Mouse (Mus musculus): Measurements from ENCODE around the gene Lce3d. TPM values are rescaled to one million over a fixed set of nuclear protein-coding genes. Genes with fewer than 3 reads are reported as not detected.

The Lce3d gene
- polyA plus RNA-seq (2015; fragmentation: Nextera tagmentation; extraction: Ambion mirVana): not detected in 2 replicates

DNA sequence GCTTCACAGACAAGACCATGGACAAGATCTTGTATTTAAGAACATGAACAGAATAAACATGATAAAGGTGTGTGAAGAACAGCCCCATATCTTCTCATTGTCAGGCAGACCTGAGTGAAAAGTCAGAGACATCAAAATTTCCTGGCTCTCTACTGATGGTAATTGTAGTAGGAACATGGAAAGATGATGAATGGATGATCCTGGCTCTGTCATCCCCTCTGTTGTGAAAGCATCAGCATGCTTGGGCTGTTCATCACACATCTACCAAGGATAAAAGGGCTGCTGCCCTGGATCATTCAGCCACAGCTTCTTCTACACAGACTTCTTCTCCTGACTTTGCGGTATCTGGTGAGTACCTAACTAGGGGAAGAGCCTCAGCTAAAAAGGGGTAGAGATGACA is at the start of gene Lce3d:
Gene Lce3d (plus strand): TSS at position 301 of the 400 bp plus-strand sequence.
- no peaks in the 10 kb centered on the region for H3K27me3 ChIP-seq
- no peak within 1 kb of the TSS for H3K4me2 ChIP-seq (replicated peaks)
- no peak for ATAC-seq
- no peak within 1 kb of the TSS for H3K9ac ChIP-seq (replicated peaks)
- WGBS: 100% methylated on average over 1 of the region's 1 CpGs
- no peak within 1 kb of the TSS for H3K4me3 ChIP-seq (replicated peaks)
- H3K27ac ChIP-seq: no peak within 1 kb of the TSS
- no peaks in the 10 kb centered on the region for H3K36me3 ChIP-seq
- H3K9me3 ChIP-seq: no peaks in the 10 kb centered on the region
- H3K4me1 ChIP-seq (replicated peaks): no peaks in the 10 kb centered on the region

DNA sequence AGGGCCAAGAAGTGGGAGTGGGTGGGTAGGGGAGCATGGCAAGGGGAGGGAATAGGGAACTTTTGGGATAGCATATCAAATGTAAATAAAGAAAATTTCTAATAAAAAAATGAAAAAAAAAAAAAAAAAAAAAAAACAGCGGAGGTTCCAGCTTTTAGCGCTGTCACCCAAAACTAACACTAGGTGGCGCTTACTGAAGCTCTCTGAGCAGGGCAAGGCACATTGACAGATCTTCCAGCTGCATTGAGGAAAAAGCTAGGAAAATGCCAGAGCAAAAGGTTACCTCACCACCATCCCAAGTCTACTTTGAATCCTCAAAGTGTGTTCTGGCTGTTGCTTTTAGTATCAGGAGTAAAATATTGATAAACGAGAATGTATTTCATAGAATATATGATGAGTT is 49.6 kb upstream of the Lce3d start:
- H3K27me3 ChIP-seq: no peaks in the 10 kb centered on the region
- no peaks in the 10 kb centered on the region for H3K4me1 ChIP-seq (replicated peaks)
- H3K9me3 ChIP-seq: no peaks in the 10 kb centered on the region
- WGBS: 21% methylated on average over 3 of the region's 4 CpGs
- ATAC-seq: peak; percentile 70
- H3K27ac ChIP-seq: no peak overlapping the region
- no peaks in the 10 kb centered on the region for H3K36me3 ChIP-seq
- H3K9ac ChIP-seq (replicated peaks): no peak overlapping the region
- no peak overlapping the region for H3K4me2 ChIP-seq (replicated peaks)
- H3K4me3 ChIP-seq (replicated peaks): no peak overlapping the region

GRCm38 (mm10) chr3:92920364-92920763 is 36.8 kb upstream of the Lce3d start:
- Histone ChIP-seq H3K36me3 (no peaks in the 10 kb centered on the region), H3K9me3 (no peaks in the 10 kb centered on the region), H3K4me2 (replicated peaks) (no peak overlapping the region), H3K4me3 (replicated peaks) (no peak overlapping the region), H3K27ac (no peak overlapping the region), H3K4me1 (replicated peaks) (no peaks in the 10 kb centered on the region), H3K9ac (replicated peaks) (no peak overlapping the region), H3K27me3 (no peaks in the 10 kb centered on the region)
- no peak for ATAC-seq
- 64% methylated on average over 4 of the region's 4 CpGs for WGBS

- H3K27ac ChIP-seq: no peak within 1 kb of the TSS
- 81% methylated on average over 2 of the region's 2 CpGs for WGBS
- H3K9me3 ChIP-seq: no peaks in the 10 kb centered on the region
- no peak within 1 kb of the TSS for H3K4me3 ChIP-seq (replicated peaks)
- no peaks in the 10 kb centered on the region for H3K4me1 ChIP-seq (replicated peaks)
- H3K36me3 ChIP-seq: no peaks in the 10 kb centered on the region
- no peaks in the 10 kb centered on the region for H3K27me3 ChIP-seq
- no peak within 1 kb of the TSS for H3K9ac ChIP-seq (replicated peaks)
- no peak for ATAC-seq
- no peak within 1 kb of the TSS for H3K4me2 ChIP-seq (replicated peaks)
Measured at GRCm38 (mm10) chr3:92926130-92926529, 31.1 kb upstream of the Lce3d start, which contains the start of gene Lce3a. Gene Lce3a, minus strand, starts transcription at chr3:92926230.

DNA sequence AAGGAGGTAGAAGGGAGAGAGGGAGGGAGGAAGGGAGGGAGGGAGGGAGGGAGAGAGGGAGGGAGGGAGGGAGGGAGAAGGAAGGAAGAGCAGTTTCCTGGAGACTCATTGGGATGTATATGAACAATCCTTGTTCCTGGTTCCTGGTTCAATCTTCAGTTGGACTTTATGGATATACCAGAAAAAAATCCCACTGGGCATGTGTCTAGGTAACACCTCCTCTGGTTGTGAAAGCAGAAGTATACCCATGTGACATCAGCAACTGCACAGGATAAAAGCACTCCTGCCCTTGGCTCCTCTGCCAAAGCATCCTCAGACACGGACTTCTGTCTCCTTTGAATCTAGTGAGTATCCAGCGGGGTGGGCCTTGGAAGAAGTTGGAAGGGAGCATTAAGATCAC is 24.5 kb upstream of the Lce3d start, which contains the start of gene Lce3b:
Gene Lce3b (plus strand): TSS at position 301 of the 400 bp plus-strand sequence.
- Histone ChIP-seq H3K36me3 (no peaks in the 10 kb centered on the region), H3K4me2 (replicated peaks) (no peak within 1 kb of the TSS), H3K4me1 (replicated peaks) (no peaks in the 10 kb centered on the region), H3K9me3 (no peaks in the 10 kb centered on the region), H3K27ac (no peak within 1 kb of the TSS), H3K4me3 (replicated peaks) (no peak within 1 kb of the TSS), H3K9ac (replicated peaks) (no peak within 1 kb of the TSS), H3K27me3 (no peaks in the 10 kb centered on the region)
- ATAC-seq: no peak
- 70% methylated on average over 2 of the region's 2 CpGs for WGBS

DNA sequence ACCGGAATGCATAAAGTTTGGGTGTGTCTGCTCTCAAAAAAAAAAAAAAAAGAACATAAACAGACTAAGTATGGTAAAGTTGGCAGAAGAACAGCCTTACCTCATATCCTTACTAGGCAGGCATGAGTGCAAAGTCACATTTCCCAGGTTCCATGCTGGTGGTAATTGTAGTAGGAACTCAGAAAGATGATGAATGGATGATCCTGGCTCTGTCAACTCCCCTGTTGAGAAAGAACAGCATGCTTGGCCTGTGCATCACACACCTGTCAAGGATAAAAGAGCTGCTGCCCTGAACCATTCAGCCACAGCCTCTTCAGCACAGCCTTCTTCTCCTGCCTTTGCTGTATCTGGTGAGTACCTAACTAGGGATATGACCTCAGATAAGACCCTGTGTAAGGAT is 13.0 kb upstream of the Lce3d start, which contains the start of gene Lce3c:
Gene Lce3c (plus strand): TSS at position 301 of the 400 bp plus-strand sequence.
- ATAC-seq: no peak
- Histone ChIP-seq H3K9me3 (no peaks in the 10 kb centered on the region), H3K27ac (no peak within 1 kb of the TSS), H3K4me3 (replicated peaks) (no peak within 1 kb of the TSS), H3K4me1 (replicated peaks) (no peaks in the 10 kb centered on the region), H3K27me3 (no peaks in the 10 kb centered on the region), H3K9ac (replicated peaks) (no peak within 1 kb of the TSS), H3K36me3 (no peaks in the 10 kb centered on the region), H3K4me2 (replicated peaks) (no peak within 1 kb of the TSS)
- 85% methylated on average over 1 of the region's 1 CpGs for WGBS

- no peak within 1 kb of the TSS for H3K4me2 ChIP-seq (replicated peaks)
- 96% methylated on average over 2 of the region's 2 CpGs for WGBS
- ATAC-seq: no peak
- H3K36me3 ChIP-seq: no peaks in the 10 kb centered on the region
- no peaks in the 10 kb centered on the region for H3K9me3 ChIP-seq
- no peaks in the 10 kb centered on the region for H3K4me1 ChIP-seq (replicated peaks)
- no peaks in the 10 kb centered on the region for H3K27me3 ChIP-seq
- H3K9ac ChIP-seq (replicated peaks): no peak within 1 kb of the TSS
- H3K4me3 ChIP-seq (replicated peaks): no peak within 1 kb of the TSS
- no peak within 1 kb of the TSS for H3K27ac ChIP-seq
Measured at GRCm38 (mm10) chr3:92966761-92967160, 9.6 kb downstream of the Lce3d start, which contains the start of gene Lce3e. Gene Lce3e, plus strand, starts transcription at chr3:92967061.

GRCm38 (mm10) chr3:92978484-92978883 is 21.3 kb downstream of the Lce3d start:
- Histone ChIP-seq H3K27ac (no peak overlapping the region), H3K4me2 (replicated peaks) (no peak overlapping the region), H3K4me1 (replicated peaks) (no peaks in the 10 kb centered on the region), H3K9ac (replicated peaks) (no peak overlapping the region), H3K36me3 (no peaks in the 10 kb centered on the region), H3K9me3 (no peaks in the 10 kb centered on the region), H3K27me3 (no peaks in the 10 kb centered on the region), H3K4me3 (replicated peaks) (no peak overlapping the region)
- 58% methylated on average over 2 of the region's 2 CpGs for WGBS
- ATAC-seq: no peak

GRCm38 (mm10) chr3:92991926-92992325 is 34.7 kb downstream of the Lce3d start, which contains the start of gene Lce3f:
Gene Lce3f, plus strand, starts transcription at chr3:92992226.
- Histone ChIP-seq H3K27ac (no peak within 1 kb of the TSS), H3K27me3 (no peaks in the 10 kb centered on the region), H3K4me1 (replicated peaks) (no peaks in the 10 kb centered on the region), H3K9me3 (no peaks in the 10 kb centered on the region), H3K4me2 (replicated peaks) (no peak within 1 kb of the TSS), H3K36me3 (no peaks in the 10 kb centered on the region), H3K4me3 (replicated peaks) (no peak within 1 kb of the TSS), H3K9ac (replicated peaks) (no peak within 1 kb of the TSS)
- no peak for ATAC-seq

DNA sequence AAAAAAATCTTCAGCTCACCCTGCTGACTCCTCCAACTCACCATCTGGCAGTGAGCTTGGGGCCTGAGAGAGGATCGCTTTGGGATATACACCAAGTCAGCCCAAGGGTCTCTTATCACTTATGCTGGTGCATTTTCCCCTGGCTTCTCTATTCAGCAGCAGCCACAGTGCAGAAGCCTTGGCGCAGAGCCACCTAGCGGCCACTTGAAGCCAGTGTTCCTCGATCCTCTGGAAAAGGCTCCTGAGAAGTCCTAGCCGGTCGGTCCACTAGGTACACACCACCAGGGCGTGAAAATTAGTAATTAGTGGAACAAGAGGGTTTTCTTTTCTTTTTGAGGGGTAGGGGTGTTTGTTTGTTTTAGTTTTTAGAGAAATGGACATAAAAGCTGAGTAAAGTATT is 41.5 kb downstream of the Lce3d start:
- H3K9me3 ChIP-seq: no peaks in the 10 kb centered on the region
- WGBS: 3% methylated on average over 7 of the region's 7 CpGs
- H3K27me3 ChIP-seq: no peaks in the 10 kb centered on the region
- no peak overlapping the region for H3K27ac ChIP-seq
- no peaks in the 10 kb centered on the region for H3K4me1 ChIP-seq (replicated peaks)
- peak; percentile 93 for ATAC-seq
- H3K36me3 ChIP-seq: no peaks in the 10 kb centered on the region
- H3K4me2 ChIP-seq (replicated peaks): no peak overlapping the region
- H3K4me3 ChIP-seq (replicated peaks): no peak overlapping the region
- no peak overlapping the region for H3K9ac ChIP-seq (replicated peaks)

GRCm38 (mm10) chr3:93000621-93001020 is 43.4 kb downstream of the Lce3d start:
- no peaks in the 10 kb centered on the region for H3K36me3 ChIP-seq
- no peaks in the 10 kb centered on the region for H3K9me3 ChIP-seq
- no peak overlapping the region for H3K4me2 ChIP-seq (replicated peaks)
- H3K4me3 ChIP-seq (replicated peaks): no peak overlapping the region
- ATAC-seq: no peak
- H3K4me1 ChIP-seq (replicated peaks): no peaks in the 10 kb centered on the region
- 86% methylated on average over 3 of the region's 3 CpGs for WGBS
- no peak overlapping the region for H3K9ac ChIP-seq (replicated peaks)
- no peak overlapping the region for H3K27ac ChIP-seq
- no peaks in the 10 kb centered on the region for H3K27me3 ChIP-seq

GRCm38 (mm10) chr3:93002843-93003242 is 45.7 kb downstream of the Lce3d start:
- ATAC-seq: 0 out of 2 replicates have a peak, but pooled peaks have one; percentile 40
- Histone ChIP-seq H3K27me3 (no peaks in the 10 kb centered on the region), H3K27ac (no peak overlapping the region), H3K4me1 (replicated peaks) (no peaks in the 10 kb centered on the region), H3K36me3 (no peaks in the 10 kb centered on the region), H3K4me2 (replicated peaks) (no peak overlapping the region), H3K4me3 (replicated peaks) (no peak overlapping the region), H3K9me3 (no peaks in the 10 kb centered on the region), H3K9ac (replicated peaks) (no peak overlapping the region)
- 72% methylated on average over 4 of the region's 4 CpGs for WGBS
